Mouse (Mus musculus) cerebellum, postnatal 25 days (tissue): ENCODE measurements around the gene Gas2l3.
A peak's percentile ranks its signal among the peaks of the same experiment; 100 is the strongest.

Experiments used
- DNase-seq, 2 experiments: peaks; one replicate each; pipeline ENCODE4 v3.0.0; 2021; ENCODE audit warnings: mixed read lengths in 2 of 2

The Gas2l3 gene

DNA sequence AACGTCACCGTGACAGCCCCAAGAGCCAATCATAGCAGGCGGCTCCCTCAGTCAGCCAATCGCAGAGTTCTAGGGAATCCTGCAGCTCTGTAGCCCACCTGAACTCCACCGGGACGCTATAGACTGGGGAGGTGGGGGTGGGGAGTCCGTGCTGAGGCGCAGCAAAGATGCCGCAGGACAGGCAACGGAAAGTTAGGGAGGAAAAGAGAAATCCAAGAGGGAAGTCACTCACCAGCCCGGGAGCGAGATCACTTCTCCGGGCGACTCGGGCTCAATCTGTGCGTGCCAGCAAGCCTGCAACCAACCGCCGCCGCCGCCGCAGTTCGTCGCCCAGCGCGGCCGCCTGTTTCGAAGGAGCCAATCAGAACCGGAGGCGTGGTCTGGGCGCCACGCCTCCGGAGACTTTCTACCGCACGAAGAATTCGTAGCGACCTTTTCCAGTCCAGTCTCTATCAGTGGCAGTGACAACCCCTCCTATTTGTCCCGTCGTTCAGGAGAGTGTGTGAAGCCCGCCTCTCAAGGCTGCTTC lies at the start of gene Gas2l3:
TSS of gene Gas2l3 (minus strand) at position 345 of the 529 bp plus-strand sequence.
- peak; percentile 81 to 87 for DNase-seq

DNA sequence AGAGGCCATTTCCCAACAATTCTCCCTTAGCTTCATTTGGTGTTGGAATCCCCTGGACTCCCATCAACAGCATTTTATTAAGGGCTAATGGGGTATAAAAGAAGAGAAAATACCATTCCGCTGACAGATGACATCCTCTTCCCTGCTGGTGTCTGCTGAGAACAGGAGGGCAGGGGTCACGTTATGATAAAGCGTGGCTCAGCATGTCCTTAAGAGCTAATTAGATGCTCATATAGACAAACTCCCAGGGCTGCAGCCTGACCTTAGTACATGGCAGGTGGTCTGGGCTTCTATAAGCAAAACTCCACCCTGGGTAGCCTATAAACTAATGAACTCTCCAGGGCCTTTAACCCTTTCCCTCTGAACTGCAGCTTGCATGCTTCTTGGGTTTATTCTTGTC lies 47.6 kb upstream of the Gas2l3 start:
- DNase-seq, result no peak

DNA sequence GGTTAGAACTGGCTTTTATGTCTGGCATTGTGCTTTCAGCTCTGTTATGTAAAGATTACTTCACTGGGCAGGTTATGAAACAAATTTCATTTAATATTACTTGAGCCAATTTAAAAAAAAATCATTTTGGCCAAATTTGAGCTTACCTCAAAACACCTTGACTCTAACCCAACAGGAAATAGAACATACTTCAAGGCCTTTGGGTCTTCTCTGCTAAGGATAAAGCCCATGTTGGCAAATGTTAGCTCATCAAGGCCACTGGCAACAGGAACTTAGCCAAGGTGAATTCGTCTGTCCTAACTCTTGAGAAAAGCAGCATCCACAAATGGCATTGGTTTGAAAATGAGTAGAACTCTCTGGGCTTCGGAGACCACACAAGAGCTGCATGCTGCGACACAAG lies 46.5 kb upstream of the Gas2l3 start:
- DNase-seq, result no peak

DNA sequence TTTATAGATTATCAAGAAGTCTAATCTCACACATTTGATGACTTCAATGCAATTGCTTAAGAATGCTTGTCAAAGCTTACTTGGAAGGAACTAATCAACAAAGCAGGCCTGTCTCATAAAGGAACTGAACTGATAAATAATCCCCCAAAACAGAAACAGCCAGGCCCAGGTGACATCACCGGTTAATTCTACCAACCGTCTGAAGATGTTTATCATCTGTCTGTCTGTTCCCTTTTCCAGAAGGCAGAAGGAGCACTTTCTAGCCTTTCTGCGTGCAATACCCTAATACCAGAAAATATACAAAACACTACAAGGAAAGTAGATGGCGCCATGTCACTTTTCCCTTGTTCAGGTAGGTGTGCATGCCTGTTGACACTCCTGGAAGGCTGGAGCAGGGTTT lies 45.7 kb upstream of the Gas2l3 start:
- no peak for DNase-seq

DNA sequence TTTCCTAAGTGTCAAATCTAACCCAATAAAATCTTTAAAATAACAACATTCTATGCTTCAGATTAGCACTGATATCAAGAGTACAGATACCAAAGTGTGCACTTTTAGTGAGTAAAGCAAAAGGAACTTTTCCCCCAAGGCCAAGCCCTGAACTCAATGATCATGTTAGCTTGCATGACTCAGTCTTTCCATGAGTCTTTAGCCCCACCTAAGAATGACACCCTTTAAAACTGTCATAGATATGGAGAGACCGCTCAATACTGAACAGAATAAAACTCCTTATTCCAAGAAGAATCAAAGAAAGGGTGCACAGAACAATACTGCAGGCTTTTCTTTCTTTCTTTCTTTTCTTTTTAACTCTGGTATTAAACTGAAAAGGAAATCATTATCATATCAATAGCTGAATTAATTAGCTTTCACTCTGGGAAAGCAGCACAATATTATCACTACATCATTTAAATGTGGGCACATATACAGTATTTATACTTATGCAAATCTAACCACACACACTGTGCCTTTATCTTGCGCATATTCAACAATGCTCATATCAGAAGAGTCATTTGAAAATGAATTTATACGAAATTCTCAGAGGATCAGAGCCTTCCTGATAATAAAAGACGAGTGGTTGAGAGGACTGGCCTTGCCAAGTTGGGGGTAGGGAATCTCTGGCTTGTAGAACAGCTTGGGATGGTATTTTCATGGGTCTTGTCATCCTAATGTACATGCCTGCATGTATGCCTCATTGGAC lies 43.4 kb upstream of the Gas2l3 start:
- DNase-seq, result no peak

DNA sequence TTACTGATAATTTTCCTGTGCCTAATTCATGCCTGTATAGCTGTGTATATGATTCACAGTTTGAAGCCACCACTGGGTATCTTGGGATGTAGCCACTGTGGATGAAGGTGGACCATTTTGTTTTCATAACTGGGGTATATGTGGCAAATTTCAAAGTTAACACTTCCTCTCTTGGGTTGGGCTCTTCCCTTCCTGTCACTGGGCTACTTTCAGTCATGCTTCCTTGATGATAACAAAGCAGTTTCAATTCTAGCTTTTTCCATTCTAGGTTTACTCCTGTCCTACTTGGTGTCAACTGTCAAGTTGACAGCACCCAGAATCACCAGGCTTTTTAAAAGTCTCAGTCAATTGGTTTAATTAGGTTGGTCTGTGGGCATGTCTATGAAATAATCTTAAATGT lies 41.1 kb upstream of the Gas2l3 start:
- no peak for DNase-seq

DNA sequence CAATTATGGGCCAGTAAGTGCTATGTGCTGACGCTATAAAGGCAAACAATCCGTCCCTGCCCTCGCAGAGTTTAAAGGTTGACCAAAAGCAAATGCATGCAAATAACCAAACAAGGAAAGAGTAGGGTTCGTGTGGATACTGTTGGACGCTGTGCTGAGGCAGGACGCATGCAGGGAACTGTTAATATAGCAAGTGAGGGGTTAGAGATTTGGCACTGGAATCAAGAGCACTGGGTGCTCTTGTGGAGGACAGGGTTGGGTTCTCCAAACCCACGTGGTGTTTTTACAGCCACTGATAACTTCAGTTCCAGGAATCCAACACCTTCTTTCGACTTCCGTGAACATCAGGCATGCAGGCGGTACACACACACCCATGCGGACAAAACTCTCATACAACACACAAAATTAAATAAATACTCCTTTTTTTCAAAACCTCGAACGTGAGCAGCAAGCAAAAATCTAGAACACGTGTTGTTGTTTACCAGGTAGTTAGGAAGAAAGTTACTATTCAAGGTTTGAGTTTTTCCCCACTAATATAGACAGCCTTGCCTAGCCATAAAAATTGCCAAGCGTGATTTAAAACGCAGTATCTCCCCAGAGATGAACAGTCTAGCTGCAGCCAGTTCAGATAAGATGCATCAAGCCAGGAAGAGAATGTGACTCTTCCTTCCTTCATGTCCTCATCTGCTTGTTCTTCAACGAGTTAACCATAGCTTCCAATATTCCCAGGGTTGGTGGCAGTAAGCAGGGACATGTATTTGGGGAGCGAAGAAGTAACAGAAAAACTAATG lies 40.2 kb upstream of the Gas2l3 start:
- no peak for DNase-seq

DNA sequence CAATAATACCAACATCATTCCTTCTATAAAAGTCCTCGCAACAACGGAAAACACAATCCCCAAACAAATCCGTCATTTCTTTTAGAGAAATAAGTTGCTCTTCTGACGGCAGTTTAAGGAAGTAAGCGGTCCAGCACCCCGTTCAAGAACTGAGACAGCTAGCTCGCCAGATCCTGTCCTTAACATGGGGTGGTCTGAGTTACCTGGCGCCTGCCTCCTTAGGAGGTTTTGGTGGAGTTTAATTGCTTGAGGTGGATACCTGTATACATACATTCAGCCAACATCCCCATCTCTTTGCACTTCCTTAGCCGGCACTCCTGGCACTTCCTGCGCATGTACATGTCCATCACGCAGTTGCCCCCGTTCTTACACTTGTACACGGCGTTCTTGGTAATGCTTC lies 39.3 kb upstream of the Gas2l3 start:
- DNase-seq, result no peak

DNA sequence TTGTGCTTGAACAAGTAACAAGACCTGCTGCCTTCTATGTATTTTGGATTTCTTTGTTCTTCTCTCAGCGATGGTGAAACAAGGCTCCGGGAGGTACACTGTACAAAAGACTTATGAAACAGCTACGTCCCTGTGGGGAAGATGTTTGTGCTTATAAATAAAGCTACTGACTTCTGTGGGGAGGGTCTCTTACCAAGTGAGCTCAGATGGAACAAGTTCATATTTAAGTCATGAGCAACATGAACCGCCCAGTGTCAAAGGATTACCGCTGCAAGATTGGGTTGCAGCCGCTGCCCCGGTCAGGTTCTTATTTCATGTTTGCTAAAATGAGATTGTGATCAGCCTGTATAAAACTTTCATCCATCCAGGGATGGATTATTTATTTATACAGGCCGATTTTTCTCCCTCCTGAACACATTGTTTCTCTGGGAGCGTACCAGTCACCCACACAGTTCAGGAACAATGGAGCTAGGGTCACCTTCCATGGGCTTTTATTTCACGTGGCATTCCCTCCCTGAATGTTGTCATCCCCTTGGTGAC lies 38.4 kb upstream of the Gas2l3 start:
- no peak for DNase-seq

DNA sequence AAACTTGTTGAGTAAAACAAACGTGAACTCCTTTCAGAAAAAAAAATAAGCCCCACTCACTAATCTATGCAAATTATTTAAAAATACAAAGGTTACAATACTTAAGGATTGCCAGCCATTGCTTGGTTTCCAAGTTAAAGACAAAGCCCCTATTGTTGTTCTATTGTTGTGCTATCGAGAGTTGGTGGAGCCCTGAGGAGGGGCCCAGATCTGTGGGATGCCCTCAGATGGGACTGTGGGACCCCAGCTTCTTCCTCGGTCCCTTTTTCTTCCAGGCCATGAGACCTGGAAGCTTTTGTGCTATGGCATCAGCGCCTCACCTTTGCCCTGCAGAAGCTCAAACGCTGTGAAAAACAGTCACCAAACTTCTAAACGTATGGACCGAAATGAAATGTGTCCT lies 37.9 kb upstream of the Gas2l3 start:
- DNase-seq, result no peak

DNA sequence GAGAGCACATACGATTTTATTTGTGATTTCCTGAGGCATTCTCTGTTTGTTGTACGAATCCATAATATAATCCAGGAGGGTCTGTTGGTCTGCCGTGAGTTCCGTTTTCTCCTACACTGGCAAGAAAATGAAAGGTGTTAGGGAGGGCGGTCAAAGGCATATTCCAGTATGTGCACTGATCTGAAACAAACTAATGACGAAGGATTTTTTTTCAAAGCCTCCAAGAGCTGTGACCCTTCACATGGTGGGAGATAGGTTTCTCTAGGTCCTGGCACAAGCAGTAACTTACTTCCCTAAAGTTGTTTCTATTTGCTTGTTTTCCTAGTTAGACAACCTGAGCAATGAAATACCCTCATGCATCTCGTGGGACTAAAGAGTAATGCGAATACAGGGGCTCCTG lies 35.0 kb upstream of the Gas2l3 start:
- DNase-seq, result no peak

DNA sequence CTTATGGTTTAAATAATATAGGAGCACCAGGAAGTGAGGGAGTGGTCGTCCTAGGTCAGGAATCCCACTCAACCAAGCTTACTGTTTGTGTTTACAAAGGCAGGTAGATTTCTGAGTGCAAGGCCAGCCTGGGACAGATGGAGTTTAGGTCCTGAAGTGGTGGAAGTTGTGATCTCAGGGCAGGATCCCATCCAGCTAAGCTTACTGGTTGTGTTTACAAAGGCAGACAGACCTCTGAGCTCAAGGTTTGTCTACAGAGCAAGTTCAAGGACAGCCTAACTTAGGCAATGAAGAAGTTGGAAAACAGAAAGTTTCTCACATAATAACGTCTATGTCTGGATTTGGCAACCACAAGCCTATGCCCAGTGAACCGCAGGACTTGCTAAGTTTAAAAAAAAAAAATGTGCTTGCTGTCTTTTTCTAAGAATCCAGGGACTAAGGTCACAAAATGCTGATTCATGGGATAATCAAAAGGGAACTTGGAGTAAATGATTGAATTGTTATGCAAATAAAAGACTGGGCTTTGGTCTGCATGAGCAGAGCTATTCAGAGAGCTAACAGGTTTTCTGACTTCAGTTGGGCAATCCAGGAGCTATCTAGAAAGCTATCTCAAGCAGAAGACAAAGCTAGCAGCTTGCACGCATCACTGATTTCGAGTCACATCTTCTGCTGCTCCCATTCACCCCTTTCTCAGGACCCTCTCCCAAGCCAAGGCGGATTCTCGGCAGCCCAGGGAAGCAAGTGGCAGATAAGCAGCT lies 27.0 kb upstream of the Gas2l3 start:
- no peak for DNase-seq

DNA sequence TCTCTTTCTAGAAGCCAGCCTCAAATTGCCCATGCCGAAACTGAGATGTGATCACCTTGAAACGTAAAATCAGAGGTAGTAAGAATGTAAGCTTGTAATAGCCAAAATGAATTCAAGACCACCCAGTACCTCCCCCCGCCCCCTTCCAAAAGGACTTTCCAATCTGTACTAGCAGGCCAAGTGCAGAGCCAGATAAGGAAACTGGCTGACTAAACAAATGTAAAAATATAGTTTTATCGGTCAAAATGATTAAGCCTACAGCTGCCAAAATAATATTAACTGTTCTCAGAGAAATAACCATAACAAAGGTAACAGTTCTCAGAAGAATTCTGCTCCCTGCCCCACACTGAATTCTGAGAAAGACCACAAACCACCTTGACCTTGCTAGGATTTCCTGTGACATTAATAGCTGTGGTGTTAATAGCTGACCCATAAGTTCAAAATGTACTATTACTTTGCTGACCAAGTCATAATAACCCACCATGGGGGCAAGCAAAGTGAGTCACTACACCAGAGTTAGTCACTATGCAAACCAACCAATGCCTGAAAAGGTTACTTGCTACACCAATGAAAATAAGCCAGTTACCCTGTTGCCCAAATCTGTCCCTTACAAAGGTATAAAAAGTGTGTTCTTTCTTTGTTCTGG lies 21.1 kb upstream of the Gas2l3 start:
- no peak for DNase-seq

DNA sequence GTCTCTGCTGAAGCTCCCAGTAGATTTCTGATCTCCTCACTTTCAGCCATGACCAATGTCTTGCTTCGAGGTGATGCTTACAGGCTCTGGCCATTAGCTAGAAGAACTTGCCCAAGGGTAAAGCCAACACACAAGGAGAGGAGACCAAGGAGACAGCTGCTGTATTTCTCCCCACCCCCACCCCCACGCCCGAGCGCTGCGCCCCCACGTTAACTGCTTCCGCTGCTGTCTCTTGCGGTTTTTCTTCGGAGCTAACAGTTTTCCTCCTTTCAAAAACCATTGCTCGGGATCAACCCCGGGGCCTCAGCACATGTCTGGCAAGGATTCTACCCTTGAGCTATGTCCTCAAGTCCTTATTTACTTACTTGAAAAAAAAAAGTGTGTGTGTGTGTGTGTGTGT lies 19.1 kb upstream of the Gas2l3 start:
- no peak for DNase-seq

DNA sequence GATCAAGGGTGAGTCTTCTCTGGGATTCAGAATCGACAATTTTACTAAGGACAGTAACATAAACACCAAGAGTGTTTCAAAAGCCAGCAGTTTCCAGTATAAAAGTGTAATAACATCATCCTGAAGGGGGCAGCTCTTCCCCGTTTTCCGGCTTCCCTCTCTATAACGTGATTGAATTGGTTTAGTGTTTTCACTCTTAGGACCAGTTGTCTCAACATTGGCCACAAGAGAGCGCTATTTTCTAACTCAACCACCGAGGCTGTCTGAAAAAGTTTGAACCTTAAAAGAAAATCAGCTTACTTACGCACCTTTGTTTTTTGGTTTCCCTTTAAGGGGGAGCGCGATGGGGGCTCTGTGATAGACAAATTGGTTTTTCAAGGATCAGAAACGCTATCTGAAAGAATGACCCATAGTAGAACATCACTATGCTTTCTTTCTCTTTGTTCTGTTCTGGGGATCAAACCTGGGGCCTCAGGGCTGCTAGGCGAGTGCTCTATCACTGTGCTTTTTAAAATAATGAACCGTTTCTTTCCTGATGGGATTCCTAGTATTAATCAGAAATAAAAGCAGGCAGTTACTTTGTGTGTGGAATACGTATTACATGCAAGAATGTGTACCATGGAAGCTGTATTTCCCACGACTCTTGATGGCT lies 18.2 kb upstream of the Gas2l3 start:
- DNase-seq, result peak; percentile 60 to 83

DNA sequence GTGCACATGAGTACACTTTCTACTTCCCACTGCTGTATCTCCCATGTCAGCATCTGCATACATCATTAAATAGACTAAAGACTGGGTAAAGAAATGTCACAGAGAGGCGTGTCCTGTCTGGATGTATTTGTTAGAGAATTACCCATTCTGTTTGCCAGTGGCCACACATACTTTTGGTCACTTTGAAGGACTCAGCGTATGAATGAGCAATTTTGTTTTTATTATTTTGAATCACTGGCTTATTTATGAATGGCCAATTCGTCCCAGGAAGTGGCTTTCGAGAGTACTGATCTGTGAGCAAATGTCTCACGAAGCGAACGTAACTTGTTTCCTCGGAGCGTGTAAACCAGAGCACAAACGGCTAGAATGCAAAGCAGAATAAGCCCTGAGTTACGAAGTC lies 17.2 kb upstream of the Gas2l3 start:
- no peak for DNase-seq

DNA sequence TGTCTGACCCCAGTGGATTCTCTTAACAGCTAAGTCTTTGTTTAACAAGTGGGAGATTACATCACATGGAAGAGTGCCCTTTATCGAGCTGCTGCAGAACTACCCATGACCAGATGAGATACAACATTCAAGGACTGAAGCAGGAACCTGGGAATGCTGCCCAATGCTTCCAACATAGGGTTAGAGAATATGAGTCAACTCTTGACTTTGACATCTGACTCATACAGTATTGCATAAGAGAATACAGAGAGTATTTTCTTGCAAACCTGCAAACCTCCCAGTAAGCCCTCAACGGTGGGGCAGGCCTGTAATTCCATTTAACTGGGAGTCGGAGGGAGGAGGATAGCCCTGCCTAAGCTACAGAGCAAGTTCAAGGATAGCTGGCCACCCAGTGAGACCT lies 15.0 kb upstream of the Gas2l3 start:
- DNase-seq, result no peak

DNA sequence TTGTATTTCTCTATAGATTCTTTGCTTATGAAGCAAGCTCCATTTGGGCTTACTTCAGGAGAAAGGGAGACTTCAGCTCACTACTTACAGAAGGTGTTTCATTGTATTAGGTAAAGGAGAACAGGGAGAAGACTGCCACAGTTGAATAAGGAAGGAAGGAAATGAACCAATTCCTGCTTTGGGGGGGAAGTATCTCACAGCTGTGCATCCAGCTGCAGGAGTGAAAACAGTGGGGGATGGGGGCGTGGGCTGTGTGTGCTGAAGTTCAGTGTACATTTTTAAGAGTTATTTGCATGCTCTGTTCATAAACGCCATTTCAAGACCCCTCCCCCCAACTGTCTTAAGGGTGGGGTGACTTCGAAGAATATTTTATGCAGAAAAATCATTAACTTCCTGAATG lies 10.0 kb upstream of the Gas2l3 start:
- no peak for DNase-seq

DNA sequence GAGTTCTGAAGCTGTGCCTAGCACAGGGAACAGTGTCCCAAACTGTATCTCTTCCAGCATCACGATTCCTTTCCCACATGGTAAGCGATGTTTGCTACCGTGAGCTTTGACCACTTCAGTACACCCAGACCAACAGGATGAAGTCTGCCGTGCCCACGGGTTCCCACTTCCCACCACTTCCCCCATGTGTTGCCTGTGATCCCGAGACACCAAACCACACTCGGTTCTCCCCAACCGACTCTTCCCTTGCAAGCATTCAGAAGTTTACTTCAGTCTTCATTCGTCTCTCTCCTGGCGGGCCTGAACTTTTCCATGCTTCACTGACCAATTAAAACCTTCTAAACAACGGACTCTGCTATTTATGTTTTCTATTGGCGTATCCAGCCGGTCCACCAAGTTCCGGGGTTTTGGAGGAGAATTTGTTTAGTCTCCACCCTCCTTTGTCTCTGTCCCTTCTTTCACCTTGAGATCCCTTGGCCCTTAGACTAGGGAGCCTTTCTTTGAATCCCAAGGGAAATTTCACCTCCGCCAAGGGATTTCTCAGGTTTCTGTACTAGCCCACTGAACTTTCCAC lies 9.4 kb upstream of the Gas2l3 start:
- no peak for DNase-seq

DNA sequence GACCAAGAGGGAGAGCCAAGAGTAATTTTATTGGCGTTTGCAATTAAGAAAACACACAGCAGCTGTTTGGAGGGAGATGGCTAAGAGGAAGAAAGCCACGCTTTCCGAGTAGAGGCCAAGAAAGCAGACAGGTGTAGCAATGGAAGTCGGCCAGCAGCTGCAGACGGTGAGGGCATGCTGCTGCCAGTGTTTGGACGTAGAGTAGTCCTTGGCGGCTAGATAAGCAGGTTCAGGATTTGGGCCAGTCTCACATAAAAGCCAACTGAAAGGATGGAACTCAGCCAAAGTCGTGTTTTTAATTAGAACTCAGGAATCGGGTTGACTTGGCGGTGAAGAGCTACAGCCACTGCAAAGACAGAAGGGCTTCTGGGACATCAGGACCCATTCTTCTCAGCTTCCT lies 6.6 kb upstream of the Gas2l3 start:
- DNase-seq, result peak; percentile 42 to 57

DNA sequence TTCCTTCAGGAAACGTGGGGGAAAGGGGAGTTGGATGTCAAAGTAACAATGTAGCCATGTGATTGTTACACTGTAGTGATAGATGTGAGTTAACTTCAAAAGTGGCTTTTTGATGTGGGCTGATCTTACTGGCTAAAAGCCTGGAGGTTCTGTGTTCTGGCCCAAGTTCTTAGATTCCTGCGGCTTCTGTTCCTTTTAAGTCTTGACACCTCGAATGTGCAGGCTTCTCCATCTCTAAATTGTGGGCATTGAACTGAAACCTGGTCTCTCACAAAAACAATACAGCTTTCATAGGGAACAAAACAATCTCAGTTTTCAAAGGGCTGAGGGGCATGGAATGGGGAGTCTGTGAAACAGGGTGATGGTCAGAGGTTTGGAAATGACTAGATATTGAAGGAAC lies 614 bp upstream of the Gas2l3 start:
- no peak for DNase-seq
